Mouse (Mus musculus) E14TG2a.4 (cell line): ENCODE results near the gene Ctse.

Source experiments
- CTCF ChIP-seq: conservative IDR thresholded peaks from 2 replicates; pipeline ENCODE4 v1.5.1; 2014; ENCODE audit warnings: low read length
- NANOG ChIP-seq: IDR thresholded peaks from 2 replicates; pipeline ENCODE4 v1.6.1; 2014; ENCODE audit warnings: borderline replicate concordance, low read length, mixed read lengths
- POU5F1 ChIP-seq: IDR thresholded peaks from 2 replicates; pipeline ENCODE4 v1.6.1; 2014; ENCODE audit warnings: low read length, borderline replicate concordance

GRCm38 (mm10) chr1:131711518-131711917 is 73.4 kb downstream of the Ctse start:
- TF ChIP-seq CTCF (no peak), POU5F1 (no peak), NANOG (no peak)
